Mouse (Mus musculus) stomach, embryonic 16.5 days (tissue): ENCODE data around the gene Rad1. TPM values are rescaled to one million over a fixed set of nuclear protein-coding genes. Genes with fewer than 3 reads are reported as not detected.
"Not testable (repeated sequence)": the region's sequence is repeated elsewhere in the genome, so short reads cannot be mapped to it uniquely, and the experiment has no call there.

Source experiments
- ATAC-seq: fragments of 200-750 bp; cut with Nextera tagmentation; 2 replicates; pipeline ENCODE4 v1.8.0; 2017; ENCODE audit warnings: moderate number of reproducible peaks, moderate TSS enrichment; ENCODE audit not compliant: insufficient read depth, low FRiP score
- H3K27ac ChIP-seq: fragments of 300-500 bp; sonication (generic); 2 replicates; pipeline ENCODE4 v1.5.1; 2014; ENCODE audit warnings: low read length
- H3K27me3 ChIP-seq: fragments of 300-500 bp; sonication (generic); 2 replicates; pipeline ENCODE4 v1.6.1; 2014; ENCODE audit warnings: low read length, control low read depth, mixed read lengths; ENCODE audit not compliant: control insufficient read depth, insufficient read depth
- H3K36me3 ChIP-seq: fragments of 300-500 bp; sonication (generic); 2 replicates; pipeline ENCODE4 v1.6.1; 2014; ENCODE audit warnings: low read length; ENCODE audit not compliant: control insufficient read depth, insufficient read depth
- H3K4me1 ChIP-seq: fragments of 300-500 bp; sonication (generic); 2 replicates; pipeline ENCODE4 v1.6.1; 2014; ENCODE audit warnings: low read length, control low read depth, mixed read lengths; ENCODE audit not compliant: control insufficient read depth, insufficient read depth
- H3K4me2 ChIP-seq: fragments of 300-500 bp; sonication (generic); 2 replicates; pipeline ENCODE4 v1.6.1; 2014; ENCODE audit warnings: low read depth, low read length, mixed read lengths
- H3K4me3 ChIP-seq: fragments of 300-500 bp; sonication (generic); replicated peaks from 2 replicates; pipeline ENCODE4 v1.5.1; 2014; ENCODE audit warnings: mild to moderate bottlenecking, low read length
- H3K9ac ChIP-seq: fragments of 300-500 bp; sonication (generic); 2 replicates; pipeline ENCODE4 v1.6.1; 2014; ENCODE audit warnings: low read length
- H3K9me3 ChIP-seq: fragments of 300-500 bp; sonication (generic); replicated peaks from 2 replicates; pipeline ENCODE4 v1.6.1; 2016; ENCODE audit warnings: low read length, control low read depth; ENCODE audit not compliant: control insufficient read depth
- WGBS: fragments of 180-500 bp; shearing (Covaris S2); extraction: QIAGEN DNeasy Blood & Tissue Kit; methylation state at CpG from one replicate; pipeline ENCODE4 v1.1.7; 2014; 5-methylcytosine and 5-hydroxymethylcytosine counted together
- polyA plus RNA-seq: library from polyadenylated mRNA; unstranded; fragments of >200 nt; fragmentation: Nextera tagmentation; extraction: Ambion mirVana; gene quantifications from 2 replicates; pipeline ENCODE4 v1.2.1, GENCODE M21; 2015

The Rad1 gene
- polyA plus RNA-seq, 1 experiment from 2014 or later: 23.4 TPM

GRCm38 (mm10) chr15:10499593-10499992 lies 13.8 kb downstream of the Rad1 start:
- WGBS: 72% methylated on average over 5 of the region's 5 CpGs
- Histone ChIP-seq H3K27ac (no peak overlapping the region), H3K27me3 (no peaks in the 10 kb centered on the region), H3K4me3 (no peak overlapping the region), H3K9ac (no peak overlapping the region), H3K4me2 (no peak overlapping the region), H3K36me3 (no peaks in the 10 kb centered on the region), H3K9me3 (no peaks in the 10 kb centered on the region), H3K4me1 (no peaks in the 10 kb centered on the region)
- ATAC-seq: no peak

DNA sequence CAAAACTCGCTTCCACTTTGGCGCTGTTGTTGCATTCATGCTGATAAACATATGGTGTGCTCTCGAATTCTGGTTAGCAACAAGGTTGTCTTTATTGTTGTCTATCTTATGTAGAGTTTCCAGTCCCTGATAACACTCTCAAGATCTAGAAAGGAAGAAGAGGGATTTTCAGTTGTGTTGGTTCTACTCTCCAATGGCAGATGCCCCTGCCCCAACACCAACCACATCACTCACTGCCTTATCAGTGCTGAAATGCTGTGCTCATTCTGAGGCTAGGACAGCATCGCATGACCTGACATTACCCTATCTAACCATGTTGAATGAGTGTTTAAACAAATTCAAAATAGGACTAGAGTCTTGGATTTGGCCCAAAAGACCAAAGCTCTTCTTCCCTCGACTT lies 14.2 kb downstream of the Rad1 start:
- no peak overlapping the region for H3K27ac ChIP-seq
- H3K9me3 ChIP-seq: no peaks in the 10 kb centered on the region
- H3K36me3 ChIP-seq: no peaks in the 10 kb centered on the region
- no peak overlapping the region for H3K9ac ChIP-seq
- no peak overlapping the region for H3K4me2 ChIP-seq
- no peak for ATAC-seq
- WGBS: 69% methylated on average over 5 of the region's 5 CpGs
- H3K27me3 ChIP-seq: no peaks in the 10 kb centered on the region
- no peaks in the 10 kb centered on the region for H3K4me1 ChIP-seq
- H3K4me3 ChIP-seq: no peak overlapping the region

DNA sequence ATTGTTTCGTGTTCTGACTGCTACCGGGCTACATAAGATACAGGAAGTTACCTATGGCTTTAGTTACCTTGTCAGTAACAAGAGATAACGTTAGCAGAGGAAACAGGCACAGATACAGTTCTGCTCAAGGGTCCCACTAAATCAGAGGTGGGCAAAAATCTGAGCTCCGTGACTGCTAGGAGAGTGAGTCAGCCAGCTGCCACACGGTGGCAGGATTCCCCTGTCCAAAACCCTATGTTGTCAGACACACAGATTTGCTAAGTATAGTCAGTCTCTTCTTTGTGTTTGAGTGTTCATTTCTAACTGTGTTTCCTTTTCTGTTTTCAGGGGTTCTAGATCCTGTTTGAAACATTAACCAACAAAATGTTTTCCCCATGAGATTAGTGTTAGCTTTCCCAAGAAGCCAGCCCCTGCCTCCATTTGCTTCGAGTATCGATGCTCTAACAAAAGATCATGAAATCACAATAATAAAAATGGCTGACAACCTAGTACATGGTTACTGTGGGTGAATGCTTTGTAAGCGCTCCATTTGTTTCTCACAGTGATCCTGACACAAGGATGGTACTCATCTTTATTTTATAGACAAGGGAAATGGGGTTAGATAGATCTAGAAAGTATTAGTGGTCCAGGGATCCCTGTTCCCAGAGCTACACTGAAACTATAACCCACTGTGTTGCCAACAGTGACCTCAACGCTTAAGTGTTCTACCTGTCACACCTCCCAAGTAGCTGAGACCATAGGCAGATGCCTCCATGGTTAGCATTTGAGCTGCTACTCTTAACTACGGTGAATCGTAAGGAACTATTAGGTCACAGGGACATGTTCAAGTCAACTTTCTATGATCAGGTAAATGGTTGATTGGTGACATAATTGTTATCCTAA lies 15.3 kb downstream of the Rad1 start:
- Histone ChIP-seq H3K27me3 (no peaks in the 10 kb centered on the region), H3K4me1 (no peaks in the 10 kb centered on the region), H3K9me3 (no peaks in the 10 kb centered on the region), H3K36me3 (no peaks in the 10 kb centered on the region), H3K27ac (no peak overlapping the region), H3K4me3 (no peak overlapping the region), H3K9ac (no peak overlapping the region), H3K4me2 (no peak overlapping the region)
- 57% methylated on average over 11 of the region's 11 CpGs for WGBS
- no peak for ATAC-seq

DNA sequence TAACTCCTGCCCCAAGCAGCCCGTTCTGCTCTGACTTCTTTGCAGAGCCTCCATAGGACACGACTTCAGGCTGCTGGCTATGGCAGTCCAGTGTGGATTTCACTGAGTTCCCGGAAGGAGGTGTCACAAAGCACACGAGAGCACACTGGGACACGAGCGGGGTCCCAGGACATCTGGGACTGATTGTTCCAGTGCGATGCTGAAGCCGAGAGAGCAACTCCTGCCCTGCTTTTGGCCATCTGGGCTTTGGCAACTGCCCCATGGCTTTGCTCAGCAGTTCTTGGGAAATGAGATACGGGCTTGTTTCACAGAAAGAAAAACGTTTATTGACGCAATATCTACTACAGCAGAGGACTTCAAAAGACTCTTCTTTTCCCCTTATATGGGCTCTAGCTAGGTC lies 20.3 kb downstream of the Rad1 start:
- Histone ChIP-seq H3K4me1 (no peaks in the 10 kb centered on the region), H3K4me3 (no peak overlapping the region), H3K4me2 (no peak overlapping the region), H3K27ac (no peak overlapping the region), H3K9me3 (no peaks in the 10 kb centered on the region), H3K27me3 (no peaks in the 10 kb centered on the region), H3K9ac (no peak overlapping the region), H3K36me3 (no peaks in the 10 kb centered on the region)
- ATAC-seq: no peak
- WGBS: 68% methylated on average over 11 of the region's 11 CpGs

- H3K9me3 ChIP-seq: no peaks in the 10 kb centered on the region
- H3K4me2 ChIP-seq: no peak overlapping the region
- ATAC-seq: no peak
- no peaks in the 10 kb centered on the region for H3K36me3 ChIP-seq
- H3K27me3 ChIP-seq: no peaks in the 10 kb centered on the region
- no peak overlapping the region for H3K4me3 ChIP-seq
- no peak overlapping the region for H3K27ac ChIP-seq
- H3K4me1 ChIP-seq: no peaks in the 10 kb centered on the region
- 88% methylated on average over 7 of the region's 7 CpGs for WGBS
- no peak overlapping the region for H3K9ac ChIP-seq
Measured at GRCm38 (mm10) chr15:10515166-10515565, 29.3 kb downstream of the Rad1 start.

GRCm38 (mm10) chr15:10525896-10526295 lies 40.1 kb downstream of the Rad1 start:
- 83% methylated on average over 1 of the region's 1 CpGs for WGBS
- H3K4me1 ChIP-seq: no peaks in the 10 kb centered on the region
- no peaks in the 10 kb centered on the region for H3K9me3 ChIP-seq
- H3K4me3 ChIP-seq: no peak overlapping the region
- H3K36me3 ChIP-seq: no peaks in the 10 kb centered on the region
- no peaks in the 10 kb centered on the region for H3K27me3 ChIP-seq
- H3K4me2 ChIP-seq: no peak overlapping the region
- ATAC-seq: no peak
- H3K27ac ChIP-seq: no peak overlapping the region
- no peak overlapping the region for H3K9ac ChIP-seq

DNA sequence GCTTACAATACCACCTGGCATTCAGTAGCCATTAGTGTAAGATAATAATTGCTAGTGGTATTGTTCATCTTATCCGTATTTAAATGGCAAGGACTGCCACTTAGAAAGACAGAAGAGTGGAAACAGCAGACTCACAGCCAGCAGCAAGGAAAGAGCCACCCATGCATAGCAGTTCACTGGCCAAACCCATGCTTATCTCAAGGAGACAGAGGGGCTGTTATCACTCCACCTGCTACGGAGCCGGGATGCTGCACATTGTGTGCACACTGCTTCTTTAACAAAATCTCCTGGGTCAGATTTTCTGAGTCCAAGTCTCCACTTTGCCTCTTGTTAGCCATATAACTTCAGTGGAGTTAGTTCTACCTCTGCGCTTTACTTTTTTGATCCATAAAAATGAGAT lies 45.5 kb downstream of the Rad1 start:
- H3K36me3 ChIP-seq: no peaks in the 10 kb centered on the region
- ATAC-seq: no peak
- H3K4me1 ChIP-seq: no peaks in the 10 kb centered on the region
- H3K9me3 ChIP-seq: no peaks in the 10 kb centered on the region
- H3K4me2 ChIP-seq: no peak overlapping the region
- no peak overlapping the region for H3K4me3 ChIP-seq
- WGBS: 73% methylated on average over 4 of the region's 4 CpGs
- H3K9ac ChIP-seq: no peak overlapping the region
- H3K27me3 ChIP-seq: no peaks in the 10 kb centered on the region
- no peak overlapping the region for H3K27ac ChIP-seq

DNA sequence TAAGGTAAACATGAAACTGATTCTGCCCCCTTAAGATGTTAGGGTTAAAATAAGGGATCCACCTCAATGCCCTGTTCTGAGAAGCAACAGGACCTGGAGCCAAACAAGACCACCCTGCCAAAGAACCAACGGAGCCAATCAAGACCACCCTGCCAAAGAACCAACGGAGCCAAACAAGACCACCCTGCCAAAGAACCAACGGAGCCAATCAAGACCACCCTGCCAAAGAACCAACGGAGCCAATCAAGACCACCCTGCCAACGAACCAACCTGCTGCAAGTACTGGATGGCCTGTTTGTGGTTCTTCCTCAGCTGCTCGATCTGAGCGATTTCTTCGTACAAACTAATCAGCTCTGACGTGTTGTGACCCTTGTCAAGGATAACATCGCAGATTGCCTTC lies 47.5 kb downstream of the Rad1 start:
- ATAC-seq, H3K27me3 ChIP-seq, H3K36me3 ChIP-seq, H3K9ac ChIP-seq, H3K27ac ChIP-seq, H3K4me3 ChIP-seq, H3K4me2 ChIP-seq, H3K4me1 ChIP-seq, H3K9me3 ChIP-seq: not testable (repeated sequence)
- 87% methylated on average over 10 of the region's 10 CpGs for WGBS

DNA sequence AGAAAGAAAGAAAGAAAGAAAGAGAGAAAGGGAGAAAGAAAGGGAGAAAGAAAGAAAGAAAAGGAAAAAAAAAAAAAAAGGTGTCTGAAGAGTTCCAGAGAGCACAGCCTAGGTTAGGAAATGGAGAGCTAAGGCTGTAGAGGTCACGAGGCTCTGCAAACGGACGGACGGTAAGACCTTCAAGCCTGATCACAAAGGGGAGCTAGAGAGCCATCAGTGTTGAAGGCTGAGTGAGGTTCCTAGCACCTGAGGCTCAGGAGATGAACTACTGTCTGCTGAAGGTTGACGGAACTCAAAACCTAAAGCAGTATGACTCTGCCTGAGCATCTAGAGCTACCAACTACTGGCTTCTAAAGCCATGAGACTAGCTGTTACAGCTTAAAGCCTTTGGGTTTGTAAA lies 48.8 kb downstream of the Rad1 start:
- Histone ChIP-seq H3K36me3 (no peaks in the 10 kb centered on the region), H3K9me3 (no peaks in the 10 kb centered on the region), H3K4me3 (no peak overlapping the region), H3K27me3 (no peaks in the 10 kb centered on the region), H3K27ac (no peak overlapping the region), H3K4me1 (no peaks in the 10 kb centered on the region), H3K4me2 (no peak overlapping the region), H3K9ac (no peak overlapping the region)
- 81% methylated on average over 5 of the region's 5 CpGs for WGBS
- ATAC-seq: no peak
